Mouse (Mus musculus) gastrocnemius, postnatal 14 days (tissue): Measurements from ENCODE around the gene Gm10134. TPM values are rescaled to one million over a fixed set of nuclear protein-coding genes. Genes with fewer than 3 reads are reported as not detected.
"Not testable (repeated sequence)": the region's sequence is repeated elsewhere in the genome, so short reads cannot be mapped to it uniquely, and the experiment has no call there.

Source experiments
- DNase-seq: peaks from one replicate; pipeline ENCODE4 v3.0.0; 2021; ENCODE audit warnings: mixed read lengths
- intact Hi-C: fragments of 180-260 bp; cut with DNase I; formaldehyde crosslinking; loops from one replicate; pipeline ENCODE4 v1.15.1; 2025; ENCODE audit warnings: low total_unique reads
- total RNA-seq, 2 experiments: library from RNA; stranded (reverse); gene quantifications; 2 replicates each; pipeline ENCODE4 v1.2.3; 2021

The Gm10134 gene
- total RNA-seq, 2 experiments from 2014 or later, result 0.90 TPM; not detected in 1

DNA sequence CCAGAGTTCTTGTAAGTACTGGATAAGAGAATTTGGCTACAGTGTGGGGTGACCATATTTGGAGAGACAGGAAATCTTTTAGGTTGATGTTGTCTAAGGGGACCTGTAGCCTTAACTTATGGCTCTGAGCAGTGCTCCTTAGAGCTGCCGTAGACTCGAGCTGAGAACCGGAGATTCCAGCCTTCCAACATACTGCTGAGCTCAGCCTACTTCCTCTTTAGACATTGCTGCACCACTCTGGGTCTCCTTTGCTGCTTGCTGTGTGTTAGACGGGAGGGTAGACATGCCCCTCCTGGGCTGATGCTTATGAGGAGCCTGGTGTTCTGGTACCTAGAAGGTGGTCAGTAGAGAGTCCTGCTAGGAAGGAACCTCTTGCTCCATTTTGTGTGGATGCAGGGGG is 7.5 kb upstream of the Gm10134 start:
- intact Hi-C loops, result no loop called here
- no peak for DNase-seq

DNA sequence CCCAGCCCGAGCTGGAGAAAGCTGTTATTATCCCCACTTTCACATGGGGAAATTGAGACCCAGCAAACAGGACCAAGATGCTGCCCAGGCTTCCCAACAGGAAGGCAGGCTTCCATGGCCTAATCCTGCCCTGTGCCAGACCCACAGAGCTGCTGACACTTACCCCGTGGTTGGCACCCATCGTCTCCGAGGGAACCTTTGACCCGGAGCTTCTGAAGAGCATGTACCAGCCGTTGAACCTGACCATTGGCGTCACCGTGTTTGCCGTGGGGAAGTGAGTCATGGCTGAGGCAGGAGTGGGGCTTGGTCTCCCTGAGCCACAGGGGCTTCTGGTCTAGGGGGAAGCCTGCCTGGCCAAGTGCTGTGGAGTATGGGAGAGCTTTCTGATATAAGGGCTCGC is 2.9 kb upstream of the Gm10134 start:
- intact Hi-C loops, result no loop called here
- no peak for DNase-seq

DNA sequence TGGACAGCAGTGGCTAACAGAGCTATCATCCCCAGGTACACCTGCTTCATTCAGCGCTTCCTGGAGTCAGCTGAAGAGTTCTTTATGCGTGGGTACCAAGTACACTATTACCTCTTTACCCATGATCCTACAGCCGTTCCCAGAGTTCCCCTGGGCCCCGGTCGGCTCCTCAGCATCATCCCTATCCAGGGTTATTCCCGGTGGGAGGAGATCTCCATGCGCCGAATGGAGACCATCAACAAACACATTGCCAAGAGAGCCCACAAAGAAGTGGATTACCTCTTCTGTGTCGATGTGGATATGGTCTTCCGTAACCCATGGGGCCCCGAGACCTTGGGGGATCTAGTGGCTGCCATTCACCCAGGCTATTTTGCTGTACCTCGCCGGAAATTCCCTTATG is 1.2 kb upstream of the Gm10134 start:
- no peak for DNase-seq
- intact Hi-C loops, result no loop called here

DNA sequence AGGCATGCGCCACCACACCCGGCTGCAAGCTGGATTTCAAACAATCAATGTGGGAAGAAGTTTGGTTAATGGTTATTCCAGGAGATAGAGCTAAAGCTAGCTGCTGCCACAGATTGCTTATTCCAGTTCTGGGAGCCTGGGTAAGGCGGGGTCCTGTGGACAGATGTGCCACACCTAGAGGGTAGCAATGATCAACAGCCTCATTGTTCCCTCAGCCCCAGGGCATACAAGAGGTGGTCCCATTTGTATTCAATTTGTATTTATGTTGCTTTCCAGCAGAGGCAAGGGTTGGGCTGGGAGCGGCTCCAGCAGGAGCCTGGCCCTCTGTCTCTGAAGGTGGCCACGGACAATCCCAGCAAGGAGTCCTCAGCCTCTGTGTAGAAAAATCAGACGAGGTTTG is 396 bp downstream of the Gm10134 start:
- intact Hi-C loops, result no loop called here
- no peak for DNase-seq

DNA sequence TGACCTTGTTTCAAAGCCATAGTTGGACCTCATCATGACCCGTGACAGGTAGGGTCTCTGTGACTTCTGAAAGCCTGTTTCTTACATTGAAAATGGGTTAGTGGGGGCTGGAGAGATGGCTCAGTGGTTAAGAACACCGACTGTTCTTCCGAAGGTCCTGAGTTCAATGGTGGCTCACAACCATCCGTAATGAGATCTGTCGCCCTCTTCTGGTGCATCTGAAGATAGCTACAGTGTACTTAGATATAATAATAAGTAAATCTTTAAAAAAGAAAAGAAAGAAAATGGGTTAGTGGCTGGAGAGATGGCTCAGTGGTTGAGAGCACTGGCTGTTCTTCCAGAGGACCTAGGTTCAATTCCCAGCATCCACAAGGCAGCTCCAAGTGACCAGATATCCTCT is 5.7 kb downstream of the Gm10134 start:
- intact Hi-C loops, result loop anchor here (10.0 kb wide), 1 partner anchor 73 kb away; the partner anchor contains the start of gene Gtf3c5
- not testable (repeated sequence) for DNase-seq

DNA sequence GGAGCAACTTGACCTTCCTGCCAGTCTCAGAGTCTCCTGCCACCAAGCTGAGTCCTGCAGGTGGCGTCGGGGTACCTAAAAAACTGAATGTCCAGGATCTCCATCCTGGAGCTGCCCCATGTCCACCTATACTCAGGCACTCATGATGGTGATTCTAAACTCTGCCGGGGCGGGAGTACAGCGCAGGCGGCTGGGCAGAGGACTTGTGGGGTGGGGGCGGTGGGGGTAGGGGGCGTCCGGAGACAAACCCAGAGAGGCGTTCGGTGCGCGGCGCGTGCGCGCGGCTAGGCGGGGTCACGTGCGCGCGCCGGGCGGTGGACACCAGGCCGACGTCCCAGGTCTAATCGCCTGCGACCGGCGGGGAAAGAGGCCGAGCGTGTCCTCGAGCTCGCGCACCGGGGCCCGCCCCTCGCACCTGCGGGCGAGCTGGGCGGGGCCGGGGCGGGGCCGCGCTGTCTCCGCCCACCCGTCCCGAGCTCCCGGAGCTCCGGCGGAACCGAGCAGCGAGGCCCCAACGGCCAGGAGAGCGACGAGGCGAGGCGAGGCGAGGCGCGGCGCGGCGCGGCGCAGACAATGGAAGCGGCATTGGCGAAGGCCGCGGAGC is 7.0 kb downstream of the Gm10134 start, which contains the start of gene Ralgds:
Ralgds (plus strand) TSS at position 328 of the 604 bp plus-strand sequence.
- intact Hi-C loops, result loop anchor here (10.0 kb wide), 1 partner anchor 72 kb away; the partner anchor contains the start of gene Gtf3c5
- DNase-seq, result no peak

DNA sequence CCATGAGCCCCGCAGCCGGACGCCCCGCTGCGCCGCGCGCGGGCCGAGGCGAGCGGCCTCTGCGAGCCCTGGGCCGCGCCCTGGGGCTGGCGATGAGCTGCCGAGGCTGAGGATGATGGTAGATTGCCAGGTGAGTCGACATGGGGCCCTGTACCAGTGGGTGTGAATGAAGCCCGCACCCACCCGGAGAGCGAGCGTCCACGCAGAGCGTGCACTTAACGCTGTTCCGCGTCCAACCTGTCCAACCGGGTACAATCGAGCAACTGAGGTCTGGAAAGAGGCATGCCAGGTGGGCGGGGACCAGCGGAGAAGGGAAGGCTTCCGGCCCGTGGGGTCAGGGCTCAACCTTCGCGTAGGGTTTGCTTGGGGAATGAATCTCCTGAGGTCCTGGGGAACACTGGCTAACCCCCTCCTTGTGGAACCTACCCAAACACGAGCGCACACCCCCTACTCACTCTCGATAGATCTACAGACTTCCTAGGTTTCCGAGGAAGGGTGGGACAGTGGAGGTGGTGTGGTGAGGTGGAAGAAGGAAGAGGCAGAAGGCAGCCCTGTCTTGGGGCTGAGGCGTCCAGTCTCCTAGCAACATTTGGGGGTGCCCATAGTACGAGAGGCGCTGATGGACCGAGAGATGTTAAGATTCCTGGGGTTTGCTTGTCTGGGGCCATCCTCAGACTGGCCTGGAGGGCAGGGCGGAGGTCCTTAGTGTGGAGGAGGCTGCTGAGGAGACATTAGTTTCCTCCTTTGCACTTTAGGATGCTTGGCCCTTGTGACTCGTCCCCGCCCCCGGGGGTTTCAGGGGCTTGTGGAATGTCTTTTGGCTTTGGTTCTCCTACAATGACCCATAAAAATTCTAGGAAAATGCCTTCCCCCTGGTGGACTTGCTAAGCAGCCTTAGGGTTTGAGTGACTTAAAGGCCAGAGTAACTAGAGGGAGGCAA is 7.8 kb downstream of the Gm10134 start:
- intact Hi-C loops, result loop anchor here (10.0 kb wide), 1 partner anchor 71 kb away; the partner anchor contains the start of gene Gtf3c5

DNA sequence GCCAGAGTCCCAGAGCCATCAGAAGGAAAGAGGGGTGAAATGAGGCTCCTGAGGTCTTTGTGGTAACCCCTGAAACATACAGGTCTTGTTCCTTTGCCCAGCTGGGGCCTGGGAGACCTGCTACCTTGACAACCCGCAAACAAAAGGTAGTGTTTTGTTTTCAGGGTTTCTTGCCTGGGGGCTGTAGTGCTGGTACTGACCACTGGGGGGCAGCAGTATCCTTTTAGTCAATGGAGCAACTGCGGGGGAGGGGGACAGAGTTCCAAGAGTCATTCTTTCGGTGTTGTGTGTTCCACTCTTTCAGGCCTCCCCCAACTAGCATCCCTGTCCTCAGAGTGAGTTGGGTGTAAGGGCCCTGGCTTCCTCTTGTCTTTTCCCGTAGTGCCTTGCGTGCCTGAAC is 8.6 kb downstream of the Gm10134 start:
- DNase-seq, result peak; percentile 80
- intact Hi-C loops, result loop anchor here (10.0 kb wide), 1 partner anchor 70 kb away; the partner anchor contains the start of gene Gtf3c5

More for the DNA sequence above, 7.8 kb downstream of the Gm10134 start:
- no peak for DNase-seq

DNA sequence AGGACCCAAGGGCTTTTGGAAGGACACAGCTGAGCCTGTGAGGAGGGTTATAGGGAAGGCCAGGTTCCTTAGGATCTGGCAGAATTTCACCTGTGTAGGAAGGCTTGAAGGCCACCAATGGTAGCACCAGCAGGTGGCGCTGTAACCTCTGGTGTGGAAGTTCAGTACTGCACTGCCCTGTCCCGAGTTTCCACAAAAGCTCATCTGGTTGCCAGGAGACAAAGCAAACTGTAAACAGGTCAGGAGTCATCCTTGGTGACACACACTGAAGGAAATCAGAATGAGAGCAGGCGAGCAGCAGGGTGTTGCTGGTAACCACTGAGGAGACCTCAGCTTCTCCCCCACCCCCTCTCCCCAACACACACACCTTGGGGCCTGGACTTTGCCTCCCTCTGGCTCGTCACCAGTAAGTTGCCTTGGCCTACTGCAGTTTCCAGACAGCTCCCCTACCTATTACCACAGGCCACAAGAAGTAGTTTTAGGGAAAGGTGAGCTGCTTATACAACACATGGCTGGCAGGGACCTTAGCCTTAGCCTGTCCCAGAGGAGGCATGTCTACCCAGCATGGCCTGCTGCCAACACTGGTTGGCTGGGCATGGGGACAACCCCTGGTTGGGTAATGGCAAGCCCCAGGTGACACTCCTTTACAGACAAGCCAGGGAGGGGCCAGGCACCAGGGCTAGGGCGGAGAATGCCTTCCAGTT is 11.5 kb downstream of the Gm10134 start:
- DNase-seq, result peak; percentile 81
- intact Hi-C loops, result loop anchor here (2.0 to 10.0 kb wide), 2 partner anchors 31 to 67 kb away; partner anchors contain the start of gene Gtf3c5

DNA sequence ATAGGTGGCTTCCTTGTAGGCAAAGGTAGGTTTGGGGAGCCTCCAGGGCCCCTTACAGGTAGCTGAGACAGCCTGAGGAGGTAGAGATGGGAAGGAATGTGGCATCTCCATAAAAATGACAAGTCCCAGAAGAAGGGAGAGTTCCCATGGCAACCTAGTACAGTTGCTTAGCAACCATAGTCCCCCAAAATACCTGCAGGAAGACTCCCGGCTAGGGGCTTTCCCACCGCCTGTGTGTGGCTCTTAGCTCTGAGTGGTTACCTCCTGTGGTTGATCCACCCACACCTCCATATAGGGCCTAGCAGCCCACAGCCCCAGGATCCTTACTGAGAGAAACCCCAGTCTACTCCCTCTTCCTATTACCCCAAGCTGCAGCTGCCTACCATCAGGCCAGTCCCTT is 12.3 kb downstream of the Gm10134 start:
- DNase-seq, result no peak
- intact Hi-C loops, result loop anchor here (10.0 kb wide), 1 partner anchor 67 kb away; the partner anchor contains the start of gene Gtf3c5

DNA sequence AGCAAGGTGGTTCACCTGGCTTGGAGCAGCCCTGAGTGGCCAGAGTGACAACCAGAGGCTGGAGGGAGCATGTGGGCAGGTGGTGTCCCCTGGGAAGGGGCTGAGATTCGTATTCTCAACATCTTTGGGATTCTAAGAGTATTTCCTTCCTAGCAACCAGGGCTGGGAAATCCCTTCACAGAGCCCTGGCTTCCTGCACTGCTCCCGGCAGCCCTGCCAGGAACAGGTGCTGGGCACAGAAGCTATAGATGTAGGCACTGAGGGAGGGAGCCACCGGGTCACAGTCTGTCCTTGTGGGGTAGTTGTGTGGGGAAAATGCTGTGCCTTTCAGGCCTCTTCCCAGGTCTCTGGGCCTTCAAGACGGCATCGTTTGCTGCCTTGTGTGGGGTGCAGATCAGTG is 14.7 kb downstream of the Gm10134 start:
- intact Hi-C loops, result no loop called here
- DNase-seq, result no peak

DNA sequence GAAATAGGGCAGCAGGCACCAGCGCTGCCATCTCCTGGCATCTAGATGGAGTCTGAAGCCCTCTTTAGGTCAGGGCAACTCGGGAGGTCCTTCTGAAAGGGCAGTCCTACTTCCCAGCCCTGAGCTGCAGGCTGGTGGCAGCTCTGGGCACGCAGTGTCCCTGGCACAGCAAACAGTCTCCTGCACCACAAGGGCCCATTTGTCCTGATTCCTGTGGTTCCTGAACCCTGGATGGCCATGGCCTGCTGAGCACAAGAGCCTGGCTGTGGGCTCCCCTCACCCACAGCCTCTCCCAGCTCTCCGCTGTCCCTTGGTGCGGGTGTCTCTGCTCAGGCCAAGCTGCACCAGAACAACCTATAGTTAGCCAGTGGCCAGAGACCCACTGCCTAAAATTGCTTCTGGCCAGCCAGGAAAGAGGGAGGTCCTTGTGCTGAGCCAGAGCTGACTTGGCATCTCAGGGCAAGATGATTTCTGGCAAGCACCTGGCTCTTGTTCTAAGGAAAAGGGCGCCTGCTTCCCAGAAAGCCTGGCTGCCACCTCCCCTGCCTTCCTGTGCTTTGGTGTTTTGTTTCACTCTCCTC is 15.8 kb downstream of the Gm10134 start:
- intact Hi-C loops, result no loop called here
- no peak for DNase-seq

DNA sequence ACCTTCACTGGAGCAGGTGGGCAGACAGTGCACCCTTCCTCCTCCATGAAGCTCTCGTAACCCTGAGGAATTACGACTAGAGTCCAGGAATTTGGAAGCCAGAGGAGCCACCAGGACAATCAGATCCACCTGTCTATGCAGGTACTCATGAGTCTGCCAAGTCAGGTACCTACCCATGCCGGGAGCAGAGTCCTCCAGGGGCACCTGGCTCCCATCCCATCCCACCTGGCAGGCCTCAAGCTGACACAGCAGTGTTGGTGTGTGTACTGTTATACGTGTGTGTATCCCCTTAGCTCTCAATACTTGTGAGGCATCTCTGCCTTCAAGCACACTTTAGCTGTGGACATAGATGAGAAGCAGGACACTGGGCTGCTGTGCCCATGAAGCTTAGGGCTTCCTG is 16.3 kb downstream of the Gm10134 start:
- no peak for DNase-seq
- intact Hi-C loops, result no loop called here

DNA sequence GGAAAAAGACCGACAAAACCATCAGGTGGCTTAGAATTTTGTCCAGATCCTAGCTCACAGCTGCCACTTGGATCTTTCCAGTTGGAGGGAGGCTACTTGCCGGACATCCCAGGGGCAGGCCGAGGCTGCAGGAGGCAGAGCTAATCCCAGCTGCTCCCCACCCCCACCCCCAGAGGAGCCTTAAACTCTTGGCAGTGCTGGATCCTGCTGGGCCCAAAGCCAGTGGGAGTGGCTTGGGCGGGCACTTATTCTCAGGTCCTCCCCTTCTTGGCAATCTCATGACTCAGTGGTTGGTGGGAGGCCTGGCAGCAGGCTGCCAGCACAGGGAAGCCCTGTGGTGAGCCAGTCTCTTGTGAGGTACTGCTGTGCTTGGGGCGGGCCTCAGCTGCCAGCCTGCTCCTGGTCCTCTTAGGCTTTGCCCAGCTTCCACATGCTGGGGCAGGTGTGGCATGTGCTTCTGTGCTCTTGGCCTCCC is 17.8 kb downstream of the Gm10134 start:
- intact Hi-C loops, result no loop called here
- DNase-seq, result peak; percentile 89

DNA sequence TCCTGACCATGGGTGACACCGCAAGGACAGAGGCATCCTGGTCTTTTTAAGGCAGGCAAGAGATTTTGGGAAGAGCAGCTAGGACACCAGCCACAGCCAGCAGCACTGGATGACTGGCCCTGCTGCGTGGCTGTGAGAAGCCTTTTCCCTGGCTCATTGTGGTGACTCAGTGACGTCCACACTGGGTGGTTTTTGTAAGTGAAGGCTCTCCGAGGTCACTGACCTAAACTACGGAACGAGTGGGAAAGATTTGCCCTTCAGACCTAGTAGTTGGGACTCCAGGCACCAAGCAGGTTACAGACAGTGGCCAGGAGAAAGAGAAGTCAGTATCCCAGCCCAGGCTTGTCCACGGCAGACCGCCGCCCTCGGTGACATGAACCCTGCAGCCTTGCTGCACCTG is 18.5 kb downstream of the Gm10134 start:
- intact Hi-C loops, result no loop called here
- DNase-seq, result peak; percentile 4

DNA sequence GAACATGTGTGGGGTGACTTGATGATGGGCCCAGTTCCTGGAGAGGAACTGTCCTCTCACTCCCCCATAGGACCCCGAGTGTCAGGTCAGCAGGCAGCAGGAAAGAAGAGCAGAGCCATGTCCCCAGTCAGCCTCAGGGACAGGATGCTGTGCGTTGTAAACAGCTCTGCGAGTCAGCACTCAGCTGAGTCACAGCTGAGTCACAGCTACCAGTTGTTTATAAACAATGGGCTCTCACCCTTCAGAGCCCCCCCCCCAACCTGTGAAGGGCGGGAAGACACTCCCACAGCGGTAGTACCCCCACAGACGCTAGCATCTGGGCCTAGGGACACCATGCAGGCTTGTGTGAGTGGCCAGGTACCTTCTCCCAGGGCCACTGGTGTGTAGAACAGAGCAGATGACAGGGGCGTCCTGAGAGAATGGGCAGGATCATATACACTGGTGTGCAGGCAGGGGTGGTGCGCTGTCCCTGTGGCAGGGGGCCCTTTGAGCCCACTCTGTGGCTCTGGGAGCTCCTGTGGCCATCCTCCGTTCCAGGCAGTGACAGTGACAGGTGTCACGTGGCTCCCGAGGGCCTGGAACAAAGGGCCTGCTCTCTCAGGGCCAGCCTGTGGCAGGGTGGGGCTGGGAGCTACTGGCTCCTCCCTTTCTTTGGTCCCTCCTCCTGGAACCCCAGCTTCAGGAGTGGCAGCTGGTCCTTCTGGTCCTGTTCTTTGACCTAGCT is 19.5 kb downstream of the Gm10134 start:
- intact Hi-C loops, result no loop called here

DNA sequence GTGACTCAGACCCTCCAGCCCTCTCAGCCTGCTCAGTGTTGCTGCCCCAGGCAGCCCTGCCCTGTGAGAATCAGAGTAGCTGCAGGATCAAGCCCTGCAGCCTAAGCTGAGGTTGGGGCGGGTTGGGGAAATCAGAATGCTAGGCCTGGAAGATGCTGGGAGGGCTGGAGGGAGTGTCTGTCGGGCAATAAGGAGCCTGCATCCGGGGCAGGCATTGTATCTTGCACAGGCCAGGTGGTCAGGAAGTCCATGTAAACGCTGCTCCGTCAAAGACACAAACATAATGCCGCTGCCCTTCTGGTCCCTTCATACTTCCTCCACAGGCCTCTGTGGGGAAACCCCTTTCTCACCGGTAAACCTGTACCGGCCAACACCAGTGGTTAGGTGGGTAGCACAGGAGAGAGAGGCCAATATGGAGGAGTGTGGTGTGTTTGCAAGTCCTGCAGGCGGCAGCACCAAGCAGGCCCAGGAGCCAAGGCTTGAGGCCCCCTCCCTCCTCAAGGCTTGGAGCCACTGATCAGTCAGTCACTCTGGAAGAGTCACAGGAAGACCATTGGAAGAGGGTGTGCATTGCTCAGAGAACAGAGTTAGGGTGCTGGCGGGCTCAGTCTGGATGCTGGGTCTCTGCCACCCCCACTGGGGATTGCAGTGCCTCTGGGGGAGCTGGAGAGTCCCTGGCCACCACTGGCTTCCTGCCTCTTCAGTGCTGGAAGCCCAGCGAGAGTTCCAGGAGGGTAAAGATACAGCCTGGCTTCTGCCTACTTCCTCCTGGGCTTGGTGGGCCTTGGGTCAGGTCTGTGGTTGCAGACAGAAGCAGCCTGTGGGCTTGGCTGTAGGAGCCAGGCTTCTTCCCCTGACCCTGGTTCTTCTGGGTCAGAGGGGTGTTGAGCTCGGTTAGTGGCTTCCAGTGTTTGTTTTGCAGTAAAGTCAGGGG is 20.3 kb downstream of the Gm10134 start:
- intact Hi-C loops, result no loop called here
- peak; percentile 32 for DNase-seq

More for the DNA sequence above, 19.5 kb downstream of the Gm10134 start:
- peak; percentile 77 for DNase-seq
